Mouse (Mus musculus): ENCODE data around the gene Hist1h2bj.
"Not testable (repeated sequence)": the region's sequence is repeated elsewhere in the genome, so short reads cannot be mapped to it uniquely, and the experiment has no call there.

Gene Hist1h2bj

DNA sequence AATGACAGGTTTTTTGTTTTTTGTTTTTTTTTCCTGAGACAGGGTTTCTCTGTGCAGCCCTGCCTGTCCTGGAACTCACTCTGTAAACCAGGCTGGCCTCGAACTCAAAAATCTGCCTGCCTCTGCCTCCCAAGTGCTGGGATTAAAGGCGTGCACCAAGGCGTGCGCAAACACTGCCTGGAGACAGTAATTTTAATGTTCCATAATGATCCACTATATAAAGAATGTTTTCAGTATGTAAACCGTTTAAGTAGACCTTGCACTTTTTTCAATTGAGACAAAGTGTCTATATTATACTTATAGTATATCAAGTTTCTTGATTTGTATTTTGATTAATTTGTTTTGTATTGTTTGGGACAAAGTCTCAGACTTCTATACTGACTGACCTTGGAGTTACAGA is 3.6 kb upstream of the Hist1h2bj start:
- no peak for DNase-seq (ENCODE audit: low spot score in 2 of 2)

DNA sequence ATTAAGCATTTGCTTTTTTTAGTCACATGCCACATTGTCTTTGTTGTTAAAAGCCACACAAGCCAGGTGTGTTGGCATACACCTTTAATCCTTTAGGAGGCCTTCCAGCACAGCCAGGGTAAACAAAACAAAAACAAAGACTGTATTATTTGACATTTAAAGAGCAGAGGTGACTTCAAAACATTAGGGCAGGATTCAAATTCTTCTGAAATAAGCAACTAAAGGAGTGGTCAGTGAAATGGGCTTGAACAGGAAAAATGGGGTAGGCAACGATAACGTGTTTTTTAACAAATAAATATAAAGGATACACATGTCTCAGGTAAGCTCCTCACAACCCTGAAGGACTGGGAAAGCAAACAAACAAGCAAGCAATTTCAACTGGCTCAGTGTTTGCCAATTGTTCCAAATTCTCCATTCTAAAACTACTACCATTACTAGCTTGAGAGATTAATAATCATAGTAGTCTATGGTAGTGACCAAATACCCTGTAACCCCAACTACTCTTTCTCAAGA is 3.0 kb upstream of the Hist1h2bj start:
- no peak for DNase-seq (ENCODE audit: low spot score in 2 of 2)

DNA sequence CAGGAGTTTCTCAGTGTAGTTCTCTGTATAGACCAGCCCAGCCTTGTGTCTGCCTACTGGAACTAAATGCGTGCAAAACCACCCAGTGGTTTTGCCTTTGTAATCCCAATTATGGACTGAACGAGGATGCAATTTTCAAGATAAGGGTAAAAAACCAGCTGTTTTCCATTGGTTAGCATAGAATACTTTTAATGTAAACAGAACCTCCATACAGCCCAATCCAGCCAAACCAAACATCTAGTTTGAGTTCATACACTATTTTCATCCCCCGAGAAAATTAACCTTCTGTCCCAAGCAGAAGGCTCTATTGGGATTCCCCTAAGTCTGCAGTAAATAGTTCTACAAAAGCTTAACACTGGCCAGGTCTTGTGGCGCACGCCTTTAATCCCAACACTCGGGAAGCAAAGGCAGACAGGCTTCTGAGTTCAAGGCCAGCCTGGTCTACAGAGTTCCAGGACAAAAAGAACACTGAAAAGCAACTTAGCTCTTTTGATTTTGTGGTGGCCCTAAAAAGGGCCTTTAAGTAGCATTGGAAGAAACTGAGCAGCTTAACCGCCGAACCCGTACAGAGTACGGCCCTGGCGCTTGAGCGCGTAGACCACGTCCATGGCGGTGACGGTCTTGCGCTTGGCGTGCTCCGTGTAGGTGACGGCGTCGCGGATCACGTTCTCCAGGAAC is 2.4 kb upstream of the Hist1h2bj start:
- DNase-seq (ENCODE audit: low spot score in 2 of 2): no peak

DNA sequence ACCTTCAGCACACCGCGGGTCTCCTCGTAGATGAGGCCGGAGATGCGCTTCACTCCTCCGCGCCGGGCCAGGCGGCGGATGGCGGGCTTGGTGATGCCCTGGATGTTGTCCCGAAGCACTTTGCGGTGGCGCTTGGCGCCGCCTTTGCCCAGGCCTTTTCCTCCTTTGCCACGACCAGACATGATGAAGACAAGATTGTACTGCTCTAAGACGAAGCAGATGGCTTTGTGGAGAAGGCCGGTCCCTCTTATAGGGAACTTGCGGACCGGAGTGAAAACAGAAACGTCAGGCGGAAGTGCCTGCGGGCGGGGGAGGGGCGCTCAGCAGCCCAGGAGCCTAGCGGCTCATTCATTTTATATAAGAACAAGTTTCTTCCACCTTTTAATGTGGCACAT is 1.9 kb upstream of the Hist1h2bj start, which contains the start of gene Hist1h4i:
Gene Hist1h4i (minus strand): TSS at position 221 of the 395 bp plus-strand sequence.
- peak; percentile 92 to 95 for DNase-seq (ENCODE audit: low spot score in 2 of 2)

DNA sequence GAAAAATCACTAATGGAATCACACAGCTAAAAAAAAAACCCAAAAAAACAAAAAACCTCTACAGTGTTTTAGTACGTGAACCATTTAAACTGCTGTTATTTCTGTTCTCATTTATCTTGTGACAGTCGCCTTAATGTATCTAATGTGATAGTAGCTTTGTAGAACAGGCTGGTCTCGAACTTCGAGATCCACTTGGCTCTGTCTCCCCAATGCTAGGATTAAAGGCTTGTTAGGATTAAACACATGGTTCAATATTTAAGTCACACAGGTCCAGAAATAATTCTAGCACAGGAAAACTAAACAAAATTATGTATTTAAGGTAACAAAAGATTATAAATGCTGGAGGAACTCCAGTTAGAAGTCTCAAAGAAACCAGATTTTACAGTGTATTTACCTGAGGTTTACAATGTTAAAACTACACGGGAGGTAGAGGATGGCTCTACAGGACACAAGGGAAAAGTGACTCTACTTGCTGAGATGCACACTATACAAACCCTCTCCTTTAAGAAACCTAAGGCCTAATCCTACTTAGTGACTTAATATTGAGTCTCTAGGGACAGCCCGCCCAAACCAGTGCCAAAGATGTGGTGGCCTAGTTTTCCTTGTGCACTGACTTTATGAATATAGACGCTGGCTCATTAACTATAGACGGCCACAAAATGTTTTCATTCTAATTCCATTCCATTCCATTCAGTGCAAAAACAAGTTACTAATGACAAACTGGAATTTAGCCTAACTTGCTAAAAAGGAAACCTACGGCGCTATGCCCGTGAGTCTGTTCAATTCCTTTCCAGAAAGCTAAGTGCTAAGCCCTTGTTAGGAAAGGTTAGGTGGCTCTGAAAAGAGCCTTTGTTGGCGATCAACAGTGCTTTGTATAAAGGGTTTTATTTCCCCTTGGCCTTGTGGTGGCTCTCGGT is 1.1 kb upstream of the Hist1h2bj start:
- no peak for DNase-seq (ENCODE audit: low spot score in 2 of 2)

DNA sequence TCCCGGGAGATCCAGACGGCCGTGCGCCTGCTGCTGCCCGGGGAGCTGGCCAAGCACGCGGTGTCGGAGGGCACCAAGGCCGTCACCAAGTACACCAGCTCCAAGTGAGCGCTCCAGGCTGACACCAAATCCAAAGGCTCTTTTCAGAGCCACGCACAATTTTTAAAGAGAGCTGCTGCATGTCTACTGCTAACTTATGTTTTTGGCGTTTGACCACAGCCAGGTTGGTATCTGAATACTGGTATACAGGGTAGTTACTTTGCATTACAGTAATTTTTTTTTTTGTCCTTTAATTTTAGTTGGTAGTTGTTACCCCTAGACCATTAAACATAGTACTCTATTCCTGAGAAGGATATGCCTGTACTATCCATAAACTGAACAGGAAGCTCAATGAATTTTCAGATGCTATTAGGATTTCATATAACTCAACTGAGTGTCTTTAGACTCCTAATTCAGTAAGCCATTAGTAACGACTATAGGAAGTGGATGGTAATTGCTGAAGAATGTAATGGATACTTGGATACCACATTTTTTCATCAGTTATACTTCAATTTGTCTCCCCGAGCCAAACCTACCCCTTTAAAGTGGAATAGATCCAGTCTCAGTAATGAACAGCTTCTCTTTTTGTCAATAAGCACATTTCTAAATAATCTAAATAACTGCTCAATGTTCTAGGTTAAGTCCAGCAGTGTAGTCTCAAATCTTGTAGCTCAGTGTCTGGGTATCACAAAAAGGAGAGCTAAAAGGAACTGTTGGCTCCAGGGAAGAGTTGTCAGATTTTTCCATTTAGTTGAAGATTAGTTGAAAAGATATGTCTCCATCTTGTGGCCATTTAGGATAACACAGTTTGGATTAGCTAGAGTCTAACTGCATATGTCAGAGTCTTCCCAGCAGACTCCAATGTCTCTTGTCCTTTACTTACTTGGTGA is 753 bp downstream of the Hist1h2bj start:
- no peak for DNase-seq (ENCODE audit: low spot score in 2 of 2)

DNA sequence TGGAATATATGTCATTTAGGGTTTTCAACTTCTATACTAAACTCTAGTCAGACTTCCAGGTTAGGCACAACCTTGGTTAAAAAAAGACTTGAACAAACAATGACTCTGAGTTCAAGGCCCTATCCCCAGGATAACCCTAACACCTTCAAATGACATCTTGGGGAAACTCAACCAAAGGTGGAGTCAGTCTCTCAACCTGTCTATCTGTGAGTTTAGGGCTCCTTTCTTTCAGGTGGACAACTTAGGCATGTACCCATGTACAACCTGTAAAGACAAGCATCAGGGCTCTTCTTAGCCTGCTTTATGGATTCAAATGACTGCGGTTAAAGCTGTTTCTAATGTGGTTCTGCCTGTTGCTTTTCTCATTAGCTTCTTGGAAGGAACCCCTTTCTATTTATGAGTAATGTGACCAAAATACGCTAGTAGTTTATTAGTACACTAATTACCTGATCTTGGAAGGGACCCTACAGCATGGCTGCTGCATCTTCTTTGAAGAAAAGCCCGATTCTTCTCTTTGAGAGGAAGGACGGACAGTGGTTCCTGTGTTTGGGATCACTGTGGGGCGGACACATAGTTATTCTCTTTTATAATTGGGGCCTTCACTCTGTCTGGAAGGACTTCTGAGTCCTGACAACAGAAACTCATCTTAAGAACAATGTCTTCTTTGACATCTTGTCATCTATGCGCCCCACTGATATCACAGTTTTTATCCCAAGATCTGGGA is 1.6 kb downstream of the Hist1h2bj start:
- no peak for DNase-seq (ENCODE audit: low spot score in 2 of 2)

DNA sequence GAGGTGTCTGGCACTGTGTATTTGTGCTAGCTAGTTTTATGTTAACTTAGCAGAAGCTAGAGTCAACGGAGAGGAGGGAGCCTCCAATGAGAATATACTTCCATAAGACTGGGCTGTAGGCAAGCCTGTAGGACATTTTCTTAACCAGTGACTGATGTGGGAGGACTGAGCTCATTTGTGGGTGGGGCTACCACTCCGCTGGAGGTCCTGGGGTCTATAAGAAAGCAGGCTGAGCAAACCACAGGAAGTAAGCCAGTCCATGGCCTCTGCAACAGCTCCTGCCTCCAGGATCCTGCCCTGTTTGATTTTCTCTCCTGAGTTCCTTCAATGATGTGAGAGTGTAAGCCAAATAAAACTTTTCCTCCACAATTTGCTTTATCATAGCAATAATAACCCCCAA is 2.3 kb downstream of the Hist1h2bj start:
- DNase-seq (ENCODE audit: low spot score in 2 of 2): no peak

DNA sequence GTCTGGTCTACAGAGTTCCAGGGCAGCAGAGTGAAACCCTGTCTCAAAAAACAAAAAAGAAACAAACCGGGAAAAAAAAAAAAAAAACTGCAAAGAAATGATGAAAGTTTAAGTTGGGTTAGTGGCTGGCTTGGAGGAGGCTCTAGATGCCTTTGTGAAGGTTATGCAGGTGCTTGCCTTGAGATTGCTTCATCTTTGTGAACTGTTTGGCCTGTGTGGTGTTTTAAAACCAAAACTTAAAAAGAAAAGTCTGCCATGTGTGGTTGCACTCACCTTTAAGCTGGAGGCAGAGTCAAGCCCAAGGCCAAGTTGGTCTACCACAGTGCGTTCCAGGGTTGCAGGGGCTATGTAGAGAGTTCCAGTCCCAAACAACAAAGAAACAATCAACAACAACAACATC is 6.0 kb downstream of the Hist1h2bj start:
- DNase-seq (ENCODE audit: low spot score in 2 of 2): no peak

DNA sequence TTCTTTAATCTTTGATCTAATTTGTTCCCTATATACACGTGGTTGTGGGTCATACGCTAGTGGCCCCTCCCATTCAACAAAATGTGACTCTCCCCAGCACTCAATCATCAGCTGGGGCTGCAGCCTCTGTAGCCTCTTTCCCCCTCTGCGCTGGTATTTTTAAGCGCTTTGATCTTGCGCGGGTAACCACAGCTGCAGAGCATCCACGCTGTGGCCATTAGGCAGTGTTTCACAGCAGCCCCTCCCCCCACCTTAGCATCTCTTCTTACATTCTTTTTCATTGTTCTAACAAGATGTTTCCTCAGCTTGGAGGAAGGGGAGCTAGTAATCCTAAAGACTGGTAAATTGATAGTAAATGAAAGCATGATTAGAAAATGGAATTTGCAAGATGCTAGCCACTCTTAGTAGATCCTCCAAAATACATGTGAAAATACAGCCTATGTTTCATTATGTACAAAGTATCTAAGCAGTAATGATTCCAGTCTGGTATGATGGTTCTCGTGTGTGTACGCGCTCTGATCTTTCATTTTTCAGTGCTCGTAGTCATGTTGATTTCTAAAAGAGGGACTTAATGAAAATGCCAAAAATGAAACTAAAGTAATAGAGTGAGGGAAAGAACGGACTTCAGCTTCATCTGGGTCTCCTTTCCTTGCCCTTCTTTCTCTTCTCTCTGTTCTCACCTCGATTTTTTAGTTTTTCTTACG is 6.9 kb downstream of the Hist1h2bj start:
- DNase-seq (ENCODE audit: low spot score in 2 of 2): no peak

DNA sequence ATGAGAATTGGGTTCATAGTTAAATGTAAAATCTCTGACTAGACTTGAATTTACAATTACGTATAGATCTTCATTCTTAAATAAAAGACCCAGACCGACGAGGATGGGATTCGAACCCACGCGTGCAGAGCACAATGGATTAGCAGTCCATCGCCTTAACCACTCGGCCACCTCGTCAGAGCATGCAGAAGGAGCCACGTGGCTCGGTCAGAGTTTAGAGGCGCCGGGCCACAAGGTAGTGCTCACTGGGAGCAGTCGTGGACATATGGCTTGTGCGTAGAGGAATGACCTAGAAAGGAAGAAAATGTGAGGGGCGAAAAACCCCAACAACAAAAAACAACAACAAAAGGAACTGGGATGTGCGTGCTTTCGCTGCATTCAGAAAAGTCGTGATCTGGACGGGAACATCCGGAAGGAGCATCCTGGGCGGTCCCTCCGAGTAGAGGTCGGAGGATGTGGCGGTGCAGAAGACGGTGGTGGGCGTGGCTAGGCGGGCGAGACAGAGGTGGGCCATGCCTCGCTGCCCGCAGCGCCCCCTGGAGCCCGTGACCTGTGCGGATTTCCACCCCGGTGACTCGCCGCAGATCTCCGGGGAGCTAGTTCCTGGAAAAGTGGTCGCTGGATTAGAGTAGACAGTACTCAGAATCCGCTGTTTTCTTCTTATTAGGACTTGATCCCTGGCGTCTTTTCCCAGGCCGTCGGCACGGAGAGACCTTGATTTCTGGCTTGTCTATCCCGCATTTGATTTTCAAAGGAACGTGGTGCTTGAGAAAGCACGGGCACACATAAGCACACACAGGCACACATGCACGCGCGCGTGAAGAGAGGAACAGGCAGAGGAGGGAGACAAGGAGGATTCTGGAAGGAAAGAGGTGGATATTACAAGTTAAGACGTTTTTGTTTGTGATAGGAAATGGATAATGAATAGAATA is 7.8 kb downstream of the Hist1h2bj start:
- DNase-seq (ENCODE audit: low spot score in 2 of 2): peak; percentile 85 to 91

DNA sequence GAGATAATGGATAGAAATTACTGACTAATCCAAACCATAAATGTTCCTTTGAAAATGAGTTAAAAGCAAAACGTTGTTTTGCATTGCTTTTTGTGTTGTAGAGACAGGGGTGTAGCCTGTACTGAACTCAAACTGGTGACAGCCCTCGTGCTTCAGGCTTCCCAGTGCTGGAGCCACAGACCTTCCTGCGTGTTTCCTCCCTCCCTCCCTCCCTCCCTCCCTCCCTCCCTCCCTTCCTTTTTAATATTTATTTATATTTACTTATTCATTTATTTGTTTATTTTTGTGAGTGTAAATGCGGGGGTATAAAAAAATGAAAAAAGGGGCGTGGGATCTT is 8.5 kb downstream of the Hist1h2bj start:
- no peak for DNase-seq (ENCODE audit: low spot score in 2 of 2)

DNA sequence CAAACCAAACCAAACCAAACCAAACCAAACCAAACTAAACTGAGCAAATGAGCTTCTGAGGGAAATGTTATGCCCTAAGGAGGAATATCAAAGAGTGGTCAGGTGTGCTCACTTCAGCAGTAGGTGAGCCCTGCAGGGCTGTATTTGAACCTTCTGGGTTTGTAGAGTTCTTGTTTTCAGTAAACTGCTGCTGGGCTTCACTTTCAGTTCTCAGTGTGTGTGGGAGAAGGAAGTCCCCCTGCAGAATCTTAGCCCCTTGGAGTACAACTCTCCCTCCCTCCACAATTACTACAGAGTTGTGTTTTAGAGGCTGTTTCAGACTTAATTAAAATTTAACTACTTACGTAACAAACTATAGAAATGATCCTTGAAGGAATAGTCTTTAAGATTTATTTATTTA is 10.7 kb downstream of the Hist1h2bj start:
- no peak for DNase-seq (ENCODE audit: low spot score in 2 of 2)

DNA sequence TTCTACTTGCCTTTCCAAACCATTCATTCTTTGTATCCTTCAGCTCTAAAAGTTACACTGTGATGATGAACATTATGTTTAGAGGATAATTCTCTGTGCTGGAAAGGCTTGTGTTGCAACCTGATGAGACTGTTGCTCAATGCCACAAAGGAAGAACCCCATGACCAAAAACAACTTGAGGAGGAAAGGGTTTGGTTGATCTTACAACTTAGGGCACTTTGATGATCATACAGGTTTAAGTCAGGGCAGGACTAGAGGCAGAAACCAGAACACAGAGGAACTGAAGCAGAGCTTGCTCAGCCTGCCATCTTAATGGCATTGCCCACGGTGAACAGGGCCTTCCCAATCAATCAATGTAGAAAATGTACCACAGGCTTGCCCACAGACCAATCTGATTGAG is 18.4 kb downstream of the Hist1h2bj start:
- DNase-seq (ENCODE audit: low spot score in 2 of 2): no peak

DNA sequence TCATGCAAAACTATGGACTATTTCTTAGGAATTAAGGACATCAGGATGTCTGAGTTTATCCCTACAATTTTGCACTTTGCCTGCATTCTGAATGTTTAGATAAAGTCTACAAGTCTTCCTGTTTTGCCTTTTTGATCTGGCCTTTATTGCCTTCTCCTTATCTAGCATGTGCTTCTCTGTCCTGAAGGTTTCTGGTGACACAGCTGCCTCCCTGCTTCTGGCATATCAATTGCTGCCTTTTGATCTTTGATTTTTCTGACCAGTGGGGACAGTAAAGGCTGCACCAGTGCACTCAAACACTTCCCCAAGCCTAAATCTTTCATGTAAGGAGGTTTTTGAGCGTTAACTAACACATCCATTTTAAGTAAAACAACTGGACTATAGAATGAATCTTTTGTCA is 20.5 kb downstream of the Hist1h2bj start:
- no peak for DNase-seq (ENCODE audit: low spot score in 2 of 2)

DNA sequence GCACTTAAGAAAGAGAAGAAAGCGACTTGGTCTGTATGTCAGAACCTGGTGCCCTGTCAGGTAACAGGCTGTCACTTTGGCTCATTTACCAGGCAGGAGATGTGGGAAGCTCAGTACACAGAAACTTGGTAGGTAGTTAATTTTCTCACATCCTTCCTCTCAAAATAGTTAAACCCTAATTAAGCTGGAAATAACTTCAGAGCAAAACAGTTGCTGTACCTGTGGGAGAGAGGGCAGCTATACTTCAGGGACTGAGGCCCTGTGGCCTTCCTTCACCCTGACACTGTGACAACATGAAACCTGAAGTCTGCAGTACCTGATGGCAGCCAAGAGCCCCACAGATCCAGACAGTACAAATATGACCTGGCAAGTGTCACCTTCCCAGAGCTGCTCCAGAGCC is 41.1 kb downstream of the Hist1h2bj start, which contains the start of gene Vmn1r188:
Gene Vmn1r188 (plus strand): TSS at position 301 of the 400 bp plus-strand sequence.
- not testable (repeated sequence) for DNase-seq (ENCODE audit: low spot score in 2 of 2)
